Mouse (Mus musculus): ENCODE data around the gene Lemd2. TPM values are rescaled to one million over a fixed set of nuclear protein-coding genes. Genes with fewer than 3 reads are reported as not detected.
"Not testable (repeated sequence)": the region's sequence is repeated elsewhere in the genome, so short reads cannot be mapped to it uniquely, and the experiment has no call there.

The Lemd2 gene
- polyA plus RNA-seq, 1 experiment: 46.3 TPM

GRCm38 (mm10) chr17:27242194-27243189 is 38.2 kb upstream of the Lemd2 start:
- Histone ChIP-seq H3K4me3 (replicated peaks; ENCODE audit: control insufficient read depth, low read depth, low read length) (peak overlapping the region; percentile 37), H3K4me1 (ENCODE audit: control insufficient read depth, insufficient read depth, low read length) (peaks cover 2% of the 10 kb centered on the region; the same call in 1 of the 2 replicates), H3K27ac (ENCODE audit: control insufficient read depth, insufficient read depth, low read depth, low read length, poor library complexity) (0 out of 2 replicates have a peak overlapping the region, but pooled peaks have one; percentile 34)
- TF ChIP-seq CTCF (IDR thresholded peaks at IDR 0.05; ENCODE audit: control insufficient read depth, insufficient read depth, low read length) (no peak), POLR2A (IDR thresholded peaks at IDR 0.05; ENCODE audit: borderline replicate concordance, control insufficient read depth, low read depth, low read length) (no peak)
- WGBS: 5% methylated on average over 18 of the region's 18 CpGs

GRCm38 (mm10) chr17:27240556-27241457 is 36.5 kb upstream of the Lemd2 start:
- Histone ChIP-seq H3K4me1 (ENCODE audit: control insufficient read depth, insufficient read depth, low read length) (peaks cover 2% of the 10 kb centered on the region; the same call in 1 of the 2 replicates), H3K4me3 (replicated peaks; ENCODE audit: control insufficient read depth, low read depth, low read length) (no peak overlapping the region), H3K27ac (ENCODE audit: control insufficient read depth, insufficient read depth, low read depth, low read length, poor library complexity) (no peak overlapping the region)
- TF ChIP-seq CTCF (IDR thresholded peaks at IDR 0.05; ENCODE audit: control insufficient read depth, insufficient read depth, low read length): no peak
- no peak for TF ChIP-seq POLR2A (IDR thresholded peaks at IDR 0.05; ENCODE audit: borderline replicate concordance, control insufficient read depth, low read depth, low read length)
- WGBS: 43% methylated on average over 15 of the region's 15 CpGs

GRCm38 (mm10) chr17:27239941-27240340 is 35.7 kb upstream of the Lemd2 start:
- Histone ChIP-seq H3K4me1 (ENCODE audit: control insufficient read depth, insufficient read depth, low read length) (peaks cover 2% of the 10 kb centered on the region; the same call in 1 of the 2 replicates), H3K27ac (ENCODE audit: control insufficient read depth, insufficient read depth, low read depth, low read length, poor library complexity) (no peak overlapping the region), H3K4me3 (replicated peaks; ENCODE audit: control insufficient read depth, low read depth, low read length) (no peak overlapping the region)
- WGBS: 88% methylated on average over 5 of the region's 5 CpGs
- no peak for TF ChIP-seq POLR2A (IDR thresholded peaks at IDR 0.05; ENCODE audit: borderline replicate concordance, control insufficient read depth, low read depth, low read length)
- no peak for TF ChIP-seq CTCF (IDR thresholded peaks at IDR 0.05; ENCODE audit: control insufficient read depth, insufficient read depth, low read length)

- H3K27ac ChIP-seq (ENCODE audit: control insufficient read depth, insufficient read depth, low read depth, low read length, poor library complexity): no peak overlapping the region
- no peak for TF ChIP-seq POLR2A (IDR thresholded peaks at IDR 0.05; ENCODE audit: borderline replicate concordance, control insufficient read depth, low read depth, low read length)
- TF ChIP-seq CTCF (IDR thresholded peaks at IDR 0.05; ENCODE audit: control insufficient read depth, insufficient read depth, low read length): no peak
- peaks cover 2% of the 10 kb centered on the region; the same call in 1 of the 2 replicates for H3K4me1 ChIP-seq (ENCODE audit: control insufficient read depth, insufficient read depth, low read length)
- H3K4me3 ChIP-seq (replicated peaks; ENCODE audit: control insufficient read depth, low read depth, low read length): no peak overlapping the region
- WGBS: 76% methylated on average over 8 of the region's 8 CpGs
These were observed 34.4 kb upstream of the Lemd2 start for GRCm38 (mm10) chr17:27238637-27239036.

GRCm38 (mm10) chr17:27237731-27238130 is 33.5 kb upstream of the Lemd2 start:
- 82% methylated on average over 8 of the region's 8 CpGs for WGBS
- H3K27ac ChIP-seq (ENCODE audit: control insufficient read depth, insufficient read depth, low read depth, low read length, poor library complexity): no peak overlapping the region
- H3K4me1 ChIP-seq (ENCODE audit: control insufficient read depth, insufficient read depth, low read length): peaks cover 2% of the 10 kb centered on the region; the same call in 1 of the 2 replicates
- TF ChIP-seq CTCF (IDR thresholded peaks at IDR 0.05; ENCODE audit: control insufficient read depth, insufficient read depth, low read length): no peak
- no peak for TF ChIP-seq POLR2A (IDR thresholded peaks at IDR 0.05; ENCODE audit: borderline replicate concordance, control insufficient read depth, low read depth, low read length)
- no peak overlapping the region for H3K4me3 ChIP-seq (replicated peaks; ENCODE audit: control insufficient read depth, low read depth, low read length)

- WGBS: 76% methylated on average over 7 of the region's 7 CpGs
- TF ChIP-seq CTCF (IDR thresholded peaks at IDR 0.05; ENCODE audit: control insufficient read depth, insufficient read depth, low read length): no peak
- TF ChIP-seq POLR2A (IDR thresholded peaks at IDR 0.05; ENCODE audit: borderline replicate concordance, control insufficient read depth, low read depth, low read length): no peak
- no peaks in the 10 kb centered on the region for H3K4me1 ChIP-seq (ENCODE audit: control insufficient read depth, insufficient read depth, low read length)
- no peak overlapping the region for H3K27ac ChIP-seq (ENCODE audit: control insufficient read depth, insufficient read depth, low read depth, low read length, poor library complexity)
- no peak overlapping the region for H3K4me3 ChIP-seq (replicated peaks; ENCODE audit: control insufficient read depth, low read depth, low read length)
These were observed 29.0 kb upstream of the Lemd2 start for GRCm38 (mm10) chr17:27233298-27233697.

GRCm38 (mm10) chr17:27232176-27232575 is 27.9 kb upstream of the Lemd2 start:
- TF ChIP-seq POLR2A (IDR thresholded peaks at IDR 0.05; ENCODE audit: borderline replicate concordance, control insufficient read depth, low read depth, low read length) (no peak), CTCF (IDR thresholded peaks at IDR 0.05; ENCODE audit: control insufficient read depth, insufficient read depth, low read length) (no peak)
- Histone ChIP-seq H3K4me1 (ENCODE audit: control insufficient read depth, insufficient read depth, low read length) (no peaks in the 10 kb centered on the region), H3K4me3 (replicated peaks; ENCODE audit: control insufficient read depth, low read depth, low read length) (no peak overlapping the region), H3K27ac (ENCODE audit: control insufficient read depth, insufficient read depth, low read depth, low read length, poor library complexity) (no peak overlapping the region)
- WGBS: 74% methylated on average over 3 of the region's 3 CpGs

GRCm38 (mm10) chr17:27231586-27231985 is 27.3 kb upstream of the Lemd2 start:
- H3K27ac ChIP-seq (ENCODE audit: control insufficient read depth, insufficient read depth, low read depth, low read length, poor library complexity); H3K4me1 ChIP-seq (ENCODE audit: control insufficient read depth, insufficient read depth, low read length); H3K4me3 ChIP-seq (replicated peaks; ENCODE audit: control insufficient read depth, low read depth, low read length): not testable (repeated sequence)
- 82% methylated on average over 4 of the region's 4 CpGs for WGBS
